Mouse (Mus musculus): ENCODE results near the gene Rtbdn. TPM values are rescaled to one million over a fixed set of nuclear protein-coding genes. Genes with fewer than 3 reads are reported as not detected.

Rtbdn gene
- polyA plus RNA-seq, 1 experiment from 2014 or later = not detected

DNA sequence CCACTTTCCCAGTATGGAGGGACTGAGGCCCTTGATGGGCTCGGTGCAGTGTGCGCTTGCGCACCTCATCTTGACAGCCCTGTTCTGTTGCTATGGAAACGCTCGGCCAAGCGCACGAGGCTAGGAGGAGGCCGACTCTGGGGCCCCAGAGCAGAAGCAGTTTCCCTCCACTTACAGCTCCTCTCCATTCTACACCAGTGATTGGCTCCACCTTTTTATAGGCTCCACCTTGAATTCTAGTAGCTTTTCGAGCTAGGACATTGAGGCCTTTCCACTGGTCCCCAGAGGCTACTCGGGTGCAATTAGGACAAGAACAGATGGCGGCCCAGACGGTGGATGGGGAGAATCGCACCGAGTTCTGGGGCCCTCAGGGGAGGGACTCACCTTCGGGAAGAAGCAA, 11.9 kb upstream of the Rtbdn start:
- no peak for TF ChIP-seq CTCF (IDR thresholded peaks at IDR 0.05; ENCODE audit: low read depth)
- ATAC-seq (ENCODE audit: insufficient read depth) (peak; percentile 63), DNase-seq (peak; percentile 69)
- no peaks in the 10 kb centered on the region for H3K36me3 ChIP-seq (ENCODE audit: insufficient read depth)
- H3K4me3 ChIP-seq (ENCODE audit: low read depth, low read length) = no peak overlapping the region
- H3K9me3 ChIP-seq (ENCODE audit: low read depth, low read length) = no peaks in the 10 kb centered on the region
- no peaks in the 10 kb centered on the region for H3K4me1 ChIP-seq (ENCODE audit: insufficient read depth)
- peaks cover 62% of the 10 kb centered on the region for H3K27me3 ChIP-seq (ENCODE audit: insufficient read depth, low read length)
- WGBS = under 1% methylated on average over 15 of the region's 15 CpGs
- no peak overlapping the region for H3K9ac ChIP-seq
- no peak overlapping the region for H3K27ac ChIP-seq (ENCODE audit: low read depth)
- no peak overlapping the region for H3K4me2 ChIP-seq

DNA sequence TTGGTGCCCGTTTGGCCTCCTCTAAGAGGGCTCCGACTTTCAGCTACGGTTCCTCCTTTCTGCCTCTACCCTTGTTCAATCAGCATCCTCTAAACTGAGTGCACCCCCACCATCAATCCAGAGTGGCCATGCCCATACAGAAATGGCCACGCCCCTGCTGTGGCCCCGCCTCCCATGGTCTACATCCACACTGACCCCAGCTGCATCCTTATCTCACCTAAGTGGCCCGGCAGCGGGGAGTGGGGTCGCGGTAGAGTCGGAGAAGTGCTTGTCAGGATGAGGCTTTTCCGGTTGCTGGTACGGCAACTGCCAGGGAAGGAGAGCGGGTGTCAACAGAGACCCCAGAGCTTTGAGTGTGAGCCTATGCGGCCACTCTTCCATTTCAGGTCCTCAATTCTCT, 11.3 kb upstream of the Rtbdn start:
- Histone ChIP-seq H3K27me3 (ENCODE audit: insufficient read depth, low read length) (peaks cover 56% of the 10 kb centered on the region), H3K9me3 (ENCODE audit: low read depth, low read length) (no peaks in the 10 kb centered on the region), H3K36me3 (ENCODE audit: insufficient read depth) (no peaks in the 10 kb centered on the region), H3K9ac (no peak overlapping the region), H3K4me3 (ENCODE audit: low read depth, low read length) (no peak overlapping the region), H3K27ac (ENCODE audit: low read depth) (no peak overlapping the region), H3K4me2 (no peak overlapping the region), H3K4me1 (ENCODE audit: insufficient read depth) (no peaks in the 10 kb centered on the region)
- DNase-seq (no peak), ATAC-seq (ENCODE audit: insufficient read depth) (no peak)
- TF ChIP-seq CTCF (IDR thresholded peaks at IDR 0.05; ENCODE audit: low read depth) = no peak
- WGBS = 6% methylated on average over 14 of the region's 14 CpGs

- H3K4me3 ChIP-seq (ENCODE audit: low read depth, low read length) = peak overlapping the region; percentile 37
- no peak for ATAC-seq (ENCODE audit: insufficient read depth)
- H3K9me3 ChIP-seq (ENCODE audit: low read depth, low read length) = no peaks in the 10 kb centered on the region
- no peak for TF ChIP-seq CTCF (IDR thresholded peaks at IDR 0.05; ENCODE audit: low read depth)
- H3K27ac ChIP-seq (ENCODE audit: low read depth) = no peak overlapping the region
- H3K9ac ChIP-seq = no peak overlapping the region
- no peaks in the 10 kb centered on the region for H3K4me1 ChIP-seq (ENCODE audit: insufficient read depth)
- peak overlapping the region; percentile 71 for H3K4me2 ChIP-seq
- DNase-seq = no peak
- 24% methylated on average over 23 of the region's 23 CpGs for WGBS
- no peaks in the 10 kb centered on the region for H3K36me3 ChIP-seq (ENCODE audit: insufficient read depth)
- peaks cover 52% of the 10 kb centered on the region for H3K27me3 ChIP-seq (ENCODE audit: insufficient read depth, low read length)
Measured at GRCm38 (mm10) chr8:84936041-84936961, 10.5 kb upstream of the Rtbdn start.

DNA sequence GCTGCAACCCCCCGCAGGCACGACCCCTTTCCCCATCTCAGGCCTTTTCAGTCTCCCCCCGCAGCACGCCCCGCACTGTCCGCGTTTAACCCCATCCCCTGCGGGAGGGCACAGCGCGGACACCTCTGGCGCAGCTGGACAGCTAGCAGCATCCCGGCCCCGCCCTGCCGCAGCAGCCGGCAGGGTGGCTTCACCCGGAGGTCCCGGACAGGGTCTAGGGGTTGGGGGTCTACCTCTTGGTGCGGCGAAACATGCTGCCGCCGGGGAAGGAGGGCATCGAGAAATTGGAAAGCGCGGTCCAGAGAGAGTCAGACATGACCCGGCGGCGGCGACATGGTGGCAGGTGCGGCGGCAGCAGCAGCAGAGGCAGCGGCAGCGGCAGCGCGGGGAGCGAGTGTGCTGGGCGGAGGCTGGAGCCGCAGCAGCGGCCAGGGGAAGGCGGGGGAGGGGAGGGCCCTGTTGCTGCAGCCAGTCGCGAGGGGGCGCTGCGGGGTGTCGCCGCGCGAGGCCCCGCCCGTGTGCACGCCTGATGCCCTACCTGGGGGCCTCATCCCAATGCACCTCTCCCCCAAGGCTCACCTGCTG, 9.7 kb upstream of the Rtbdn start, which contains the start of gene Mast1:
Gene Mast1 (minus strand): TSS at position 398 of the 585 bp plus-strand sequence.
- H3K9ac ChIP-seq = peak within 1 kb of the TSS; percentile 38; the same call in 1 of the 2 replicates
- H3K9me3 ChIP-seq (ENCODE audit: low read depth, low read length) = no peaks in the 10 kb centered on the region
- H3K27ac ChIP-seq (ENCODE audit: low read depth) = no peak within 1 kb of the TSS
- peaks cover 52% of the 10 kb centered on the region for H3K27me3 ChIP-seq (ENCODE audit: insufficient read depth, low read length)
- WGBS = under 1% methylated on average over 50 of the region's 50 CpGs
- TF ChIP-seq CTCF (IDR thresholded peaks at IDR 0.05; ENCODE audit: low read depth) = 0 out of 2 replicates have a peak, but pooled peaks have one; percentile 18
- peak; percentile 49; the same call in 1 of the 2 replicates for ATAC-seq (ENCODE audit: insufficient read depth)
- peak; percentile 58 for DNase-seq
- H3K4me2 ChIP-seq = peak within 1 kb of the TSS; percentile 71
- no peaks in the 10 kb centered on the region for H3K4me1 ChIP-seq (ENCODE audit: insufficient read depth)
- H3K36me3 ChIP-seq (ENCODE audit: insufficient read depth) = no peaks in the 10 kb centered on the region
- peak within 1 kb of the TSS; percentile 37 for H3K4me3 ChIP-seq (ENCODE audit: low read depth, low read length)

GRCm38 (mm10) chr8:84937620-84938485, 8.9 kb upstream of the Rtbdn start:
- no peak for TF ChIP-seq CTCF (IDR thresholded peaks at IDR 0.05; ENCODE audit: low read depth)
- peaks cover 52% of the 10 kb centered on the region for H3K27me3 ChIP-seq (ENCODE audit: insufficient read depth, low read length)
- no peak for ATAC-seq (ENCODE audit: insufficient read depth)
- WGBS = 58% methylated on average over 13 of the region's 13 CpGs
- H3K27ac ChIP-seq (ENCODE audit: low read depth) = no peak overlapping the region
- no peaks in the 10 kb centered on the region for H3K4me1 ChIP-seq (ENCODE audit: insufficient read depth)
- H3K36me3 ChIP-seq (ENCODE audit: insufficient read depth) = no peaks in the 10 kb centered on the region
- no peak overlapping the region for H3K9ac ChIP-seq
- H3K4me2 ChIP-seq = peak overlapping the region; percentile 71
- no peak for DNase-seq
- H3K4me3 ChIP-seq (ENCODE audit: low read depth, low read length) = 0 out of 2 replicates have a peak overlapping the region, but pooled peaks have one; percentile 37
- H3K9me3 ChIP-seq (ENCODE audit: low read depth, low read length) = no peaks in the 10 kb centered on the region

GRCm38 (mm10) chr8:84943699-84944098, 3.1 kb upstream of the Rtbdn start:
- TF ChIP-seq CTCF (IDR thresholded peaks at IDR 0.05; ENCODE audit: low read depth) = no peak
- Histone ChIP-seq H3K27me3 (ENCODE audit: insufficient read depth, low read length) (peaks cover 41% of the 10 kb centered on the region), H3K27ac (ENCODE audit: low read depth) (no peak overlapping the region), H3K9me3 (ENCODE audit: low read depth, low read length) (no peaks in the 10 kb centered on the region), H3K4me3 (ENCODE audit: low read depth, low read length) (no peak overlapping the region), H3K36me3 (ENCODE audit: insufficient read depth) (no peaks in the 10 kb centered on the region), H3K4me2 (no peak overlapping the region), H3K9ac (no peak overlapping the region), H3K4me1 (ENCODE audit: insufficient read depth) (no peaks in the 10 kb centered on the region)
- DNase-seq = no peak
- no peak for ATAC-seq (ENCODE audit: insufficient read depth)
- WGBS = 17% methylated on average over 4 of the region's 4 CpGs

Data from lung, embryonic 14.5 days (tissue).